Mouse (Mus musculus): ENCODE measurements around the gene Baiap2. TPM values are rescaled to one million over a fixed set of nuclear protein-coding genes. Genes with fewer than 3 reads are reported as not detected.
A peak's percentile ranks its signal among the peaks of the same experiment; 100 is the strongest.

The Baiap2 gene
- polyA plus RNA-seq, 1 experiment from 2014 or later, result 18.2 TPM

GRCm38 (mm10) chr11:119967892-119968291, 25.3 kb downstream of the Baiap2 start:
- WGBS, result 76% methylated on average over 2 of the region's 2 CpGs
- no peaks in the 10 kb centered on the region for H3K9me3 ChIP-seq (ENCODE audit: control insufficient read depth, low read length)
- no peak overlapping the region for H3K27ac ChIP-seq (ENCODE audit: low read depth, low read length)
- H3K36me3 ChIP-seq (ENCODE audit: control insufficient read depth, insufficient read depth, low read length), result no peaks in the 10 kb centered on the region
- no peak overlapping the region for H3K4me3 ChIP-seq (ENCODE audit: low read length)
- no peaks in the 10 kb centered on the region for H3K27me3 ChIP-seq (ENCODE audit: control insufficient read depth, insufficient read depth, low read length)
- no peaks in the 10 kb centered on the region for H3K4me1 ChIP-seq (ENCODE audit: control insufficient read depth, insufficient read depth, low read length)
- no peak overlapping the region for H3K4me2 ChIP-seq (replicated peaks; ENCODE audit: low read depth, low read length)
- no peak for ATAC-seq (ENCODE audit: low FRiP score, low TSS enrichment)
- H3K9ac ChIP-seq (ENCODE audit: low read depth, low read length), result no peak overlapping the region

- 74% methylated on average over 12 of the region's 12 CpGs for WGBS
Observed at GRCm38 (mm10) chr11:119970021-119970851, 27.7 kb downstream of the Baiap2 start.

GRCm38 (mm10) chr11:119973789-119974188, 31.2 kb downstream of the Baiap2 start:
- Histone ChIP-seq H3K4me2 (replicated peaks; ENCODE audit: low read depth, low read length) (no peak overlapping the region), H3K4me3 (ENCODE audit: low read length) (no peak overlapping the region), H3K36me3 (ENCODE audit: control insufficient read depth, insufficient read depth, low read length) (peaks cover 3% of the 10 kb centered on the region; the same call in 1 of the 2 replicates), H3K9ac (ENCODE audit: low read depth, low read length) (no peak overlapping the region), H3K4me1 (ENCODE audit: control insufficient read depth, insufficient read depth, low read length) (no peaks in the 10 kb centered on the region), H3K27ac (ENCODE audit: low read depth, low read length) (no peak overlapping the region), H3K9me3 (ENCODE audit: control insufficient read depth, low read length) (no peaks in the 10 kb centered on the region), H3K27me3 (ENCODE audit: control insufficient read depth, insufficient read depth, low read length) (no peaks in the 10 kb centered on the region)
- ATAC-seq (ENCODE audit: low FRiP score, low TSS enrichment), result no peak
- WGBS, result 92% methylated on average over 4 of the region's 4 CpGs

More at GRCm38 (mm10) chr11:119970021-119970851, 27.7 kb downstream of the Baiap2 start:
- Histone ChIP-seq H3K4me2 (replicated peaks; ENCODE audit: low read depth, low read length) (no peak overlapping the region), H3K27ac (ENCODE audit: low read depth, low read length) (no peak overlapping the region), H3K27me3 (ENCODE audit: control insufficient read depth, insufficient read depth, low read length) (no peaks in the 10 kb centered on the region), H3K9ac (ENCODE audit: low read depth, low read length) (no peak overlapping the region), H3K4me3 (ENCODE audit: low read length) (no peak overlapping the region), H3K36me3 (ENCODE audit: control insufficient read depth, insufficient read depth, low read length) (peaks cover 3% of the 10 kb centered on the region; the same call in 1 of the 2 replicates), H3K4me1 (ENCODE audit: control insufficient read depth, insufficient read depth, low read length) (no peaks in the 10 kb centered on the region), H3K9me3 (ENCODE audit: control insufficient read depth, low read length) (no peaks in the 10 kb centered on the region)
- ATAC-seq (ENCODE audit: low FRiP score, low TSS enrichment), result no peak

- H3K27ac ChIP-seq (ENCODE audit: low read depth, low read length), result no peak overlapping the region
- 0 out of 2 replicates have a peak, but pooled peaks have one; percentile 28 for ATAC-seq (ENCODE audit: low FRiP score, low TSS enrichment)
Observed at GRCm38 (mm10) chr11:119975739-119976501, 33.4 kb downstream of the Baiap2 start.

GRCm38 (mm10) chr11:119978701-119979100, 36.1 kb downstream of the Baiap2 start:
- Histone ChIP-seq H3K9ac (ENCODE audit: low read depth, low read length) (no peak overlapping the region), H3K36me3 (ENCODE audit: control insufficient read depth, insufficient read depth, low read length) (peaks cover 17% of the 10 kb centered on the region), H3K4me3 (ENCODE audit: low read length) (no peak overlapping the region), H3K27me3 (ENCODE audit: control insufficient read depth, insufficient read depth, low read length) (no peaks in the 10 kb centered on the region), H3K9me3 (ENCODE audit: control insufficient read depth, low read length) (no peaks in the 10 kb centered on the region), H3K4me2 (replicated peaks; ENCODE audit: low read depth, low read length) (no peak overlapping the region), H3K27ac (ENCODE audit: low read depth, low read length) (no peak overlapping the region), H3K4me1 (ENCODE audit: control insufficient read depth, insufficient read depth, low read length) (no peaks in the 10 kb centered on the region)
- WGBS, result 92% methylated on average over 4 of the region's 4 CpGs
- ATAC-seq (ENCODE audit: low FRiP score, low TSS enrichment), result no peak

More at GRCm38 (mm10) chr11:119975739-119976501, 33.4 kb downstream of the Baiap2 start:
- Histone ChIP-seq H3K9me3 (ENCODE audit: control insufficient read depth, low read length) (no peaks in the 10 kb centered on the region), H3K36me3 (ENCODE audit: control insufficient read depth, insufficient read depth, low read length) (peaks cover 3% of the 10 kb centered on the region; the same call in 1 of the 2 replicates), H3K4me3 (ENCODE audit: low read length) (no peak overlapping the region), H3K9ac (ENCODE audit: low read depth, low read length) (no peak overlapping the region), H3K27me3 (ENCODE audit: control insufficient read depth, insufficient read depth, low read length) (no peaks in the 10 kb centered on the region), H3K4me1 (ENCODE audit: control insufficient read depth, insufficient read depth, low read length) (no peaks in the 10 kb centered on the region), H3K4me2 (replicated peaks; ENCODE audit: low read depth, low read length) (no peak overlapping the region)
- WGBS, result 65% methylated on average over 8 of the region's 8 CpGs

GRCm38 (mm10) chr11:119979596-119980385, 37.2 kb downstream of the Baiap2 start:
- ATAC-seq (ENCODE audit: low FRiP score, low TSS enrichment), result no peak

GRCm38 (mm10) chr11:119981769-119982168, 39.2 kb downstream of the Baiap2 start:
- Histone ChIP-seq H3K4me1 (ENCODE audit: control insufficient read depth, insufficient read depth, low read length) (no peaks in the 10 kb centered on the region), H3K4me2 (replicated peaks; ENCODE audit: low read depth, low read length) (no peak overlapping the region), H3K27me3 (ENCODE audit: control insufficient read depth, insufficient read depth, low read length) (no peaks in the 10 kb centered on the region), H3K9me3 (ENCODE audit: control insufficient read depth, low read length) (no peaks in the 10 kb centered on the region), H3K9ac (ENCODE audit: low read depth, low read length) (no peak overlapping the region), H3K4me3 (ENCODE audit: low read length) (no peak overlapping the region), H3K36me3 (ENCODE audit: control insufficient read depth, insufficient read depth, low read length) (peaks cover 18% of the 10 kb centered on the region), H3K27ac (ENCODE audit: low read depth, low read length) (no peak overlapping the region)
- ATAC-seq (ENCODE audit: low FRiP score, low TSS enrichment), result no peak
- WGBS, result 80% methylated on average over 3 of the region's 3 CpGs

More at GRCm38 (mm10) chr11:119979596-119980385, 37.2 kb downstream of the Baiap2 start:
- Histone ChIP-seq H3K4me1 (ENCODE audit: control insufficient read depth, insufficient read depth, low read length) (no peaks in the 10 kb centered on the region), H3K36me3 (ENCODE audit: control insufficient read depth, insufficient read depth, low read length) (peaks cover 19% of the 10 kb centered on the region), H3K27me3 (ENCODE audit: control insufficient read depth, insufficient read depth, low read length) (no peaks in the 10 kb centered on the region), H3K27ac (ENCODE audit: low read depth, low read length) (no peak overlapping the region), H3K4me2 (replicated peaks; ENCODE audit: low read depth, low read length) (no peak overlapping the region), H3K9me3 (ENCODE audit: control insufficient read depth, low read length) (no peaks in the 10 kb centered on the region), H3K4me3 (ENCODE audit: low read length) (no peak overlapping the region), H3K9ac (ENCODE audit: low read depth, low read length) (no peak overlapping the region)
- 60% methylated on average over 10 of the region's 10 CpGs for WGBS

GRCm38 (mm10) chr11:119982236-119982635, 39.7 kb downstream of the Baiap2 start:
- Histone ChIP-seq H3K9ac (ENCODE audit: low read depth, low read length) (no peak overlapping the region), H3K9me3 (ENCODE audit: control insufficient read depth, low read length) (no peaks in the 10 kb centered on the region), H3K27ac (ENCODE audit: low read depth, low read length) (no peak overlapping the region), H3K36me3 (ENCODE audit: control insufficient read depth, insufficient read depth, low read length) (peaks cover 18% of the 10 kb centered on the region), H3K27me3 (ENCODE audit: control insufficient read depth, insufficient read depth, low read length) (no peaks in the 10 kb centered on the region), H3K4me3 (ENCODE audit: low read length) (no peak overlapping the region), H3K4me2 (replicated peaks; ENCODE audit: low read depth, low read length) (no peak overlapping the region), H3K4me1 (ENCODE audit: control insufficient read depth, insufficient read depth, low read length) (no peaks in the 10 kb centered on the region)
- WGBS, result 98% methylated on average over 3 of the region's 3 CpGs
- no peak for ATAC-seq (ENCODE audit: low FRiP score, low TSS enrichment)

Data from kidney, embryonic 14.5 days (tissue).